Mouse (Mus musculus) kidney, postnatal 0 days (tissue): ENCODE measurements around the gene Cadps2. TPM values are rescaled to one million over a fixed set of nuclear protein-coding genes. Genes with fewer than 3 reads are reported as not detected.

Source experiments
- ATAC-seq: fragments of 200-750 bp; cut with Nextera tagmentation; replicated peaks from 2 replicates; pipeline ENCODE4 v1.8.0; 2017; ENCODE audit warnings: low read depth, moderate number of reproducible peaks, moderate TSS enrichment, moderate library complexity; ENCODE audit not compliant: low FRiP score
- DNase-seq: peaks from one replicate; pipeline ENCODE4 v3.0.0-alpha.2; 2016; ENCODE audit warnings: low spot score
- H3K27ac ChIP-seq: fragments of 300-500 bp; sonication (generic); 2 replicates; pipeline ENCODE4 v1.5.1; 2014; ENCODE audit warnings: mild to moderate bottlenecking
- H3K27me3 ChIP-seq: fragments of 300-500 bp; sonication (generic); 2 replicates; pipeline ENCODE4 v1.6.1; 2014; ENCODE audit warnings: low read length, mixed read lengths; ENCODE audit not compliant: insufficient read depth
- H3K36me3 ChIP-seq: fragments of 300-500 bp; sonication (generic); 2 replicates; pipeline ENCODE4 v1.6.1; 2014; ENCODE audit warnings: low read length, mixed read lengths; ENCODE audit not compliant: insufficient read depth
- H3K4me1 ChIP-seq: fragments of 300-500 bp; sonication (generic); replicated peaks from 2 replicates; pipeline ENCODE4 v1.6.1; 2014; ENCODE audit warnings: antibody characterized with exemption, low read length, mixed read lengths; ENCODE audit not compliant: insufficient read depth
- H3K4me2 ChIP-seq: fragments of 300-500 bp; sonication (generic); 2 replicates; pipeline ENCODE4 v1.6.1; 2014; ENCODE audit warnings: mild to moderate bottlenecking, low read length, moderate library complexity, mixed read lengths
- H3K4me3 ChIP-seq: fragments of 300-500 bp; sonication (generic); replicated peaks from 2 replicates; pipeline ENCODE4 v1.5.1; 2014; ENCODE audit warnings: low read depth, low read length
- H3K9ac ChIP-seq: fragments of 300-500 bp; sonication (generic); 2 replicates; pipeline ENCODE4 v1.6.1; 2014; ENCODE audit warnings: low read depth, low read length
- H3K9me3 ChIP-seq: fragments of 300-500 bp; sonication (generic); replicated peaks from 2 replicates; pipeline ENCODE4 v1.6.1; 2016; ENCODE audit warnings: low read length, inconsistent platforms, mixed read lengths
- CTCF ChIP-seq: IDR thresholded peaks from 2 replicates; pipeline ENCODE4 v1.5.1; 2016; ENCODE audit warnings: antibody characterized with exemption, low read depth, mild to moderate bottlenecking, moderate library complexity
- WGBS: fragments of 180-500 bp; shearing (Covaris S2); extraction: QIAGEN DNeasy Blood & Tissue Kit; methylation state at CpG from one replicate; pipeline ENCODE4 v1.1.7; 2014; 5-methylcytosine and 5-hydroxymethylcytosine counted together
- polyA plus RNA-seq: library from polyadenylated mRNA; unstranded; fragments of >200 nt; fragmentation: Nextera tagmentation; extraction: Ambion mirVana; gene quantifications from 2 replicates; pipeline ENCODE4 v1.2.1, GENCODE M21; 2015

Cadps2 gene
- polyA plus RNA-seq, 1 experiment from 2014 or later, result 10.1 TPM

GRCm38 (mm10) chr6:23245121-23245520 is 594.1 kb downstream of the Cadps2 start:
- H3K36me3 ChIP-seq, result no peaks in the 10 kb centered on the region
- TF ChIP-seq CTCF, result no peak
- no peak overlapping the region for H3K27ac ChIP-seq
- no peak overlapping the region for H3K4me2 ChIP-seq
- DNase-seq (no peak), ATAC-seq (no peak)
- H3K9ac ChIP-seq, result no peak overlapping the region
- no peaks in the 10 kb centered on the region for H3K9me3 ChIP-seq
- H3K27me3 ChIP-seq, result peaks cover 86% of the 10 kb centered on the region
- H3K4me1 ChIP-seq, result peaks cover 9% of the 10 kb centered on the region; the same call in 1 of the 2 replicates
- no peak overlapping the region for H3K4me3 ChIP-seq
- WGBS, result 14% methylated on average over 9 of the region's 9 CpGs

- no peak for ATAC-seq
Measured at GRCm38 (mm10) chr6:23243821-23244760, 595.1 kb downstream of the Cadps2 start.

More at GRCm38 (mm10) chr6:23243821-23244760, 595.1 kb downstream of the Cadps2 start:
- Histone ChIP-seq H3K4me2 (no peak overlapping the region), H3K27ac (no peak overlapping the region), H3K36me3 (no peaks in the 10 kb centered on the region), H3K9ac (no peak overlapping the region), H3K9me3 (no peaks in the 10 kb centered on the region), H3K27me3 (peaks cover 75% of the 10 kb centered on the region), H3K4me1 (peaks cover 9% of the 10 kb centered on the region; the same call in 1 of the 2 replicates), H3K4me3 (no peak overlapping the region)
- no peak for TF ChIP-seq CTCF
- 1% methylated on average over 15 of the region's 15 CpGs for WGBS
- DNase-seq, result no peak

Other genes with a start within 250 kb of the Cadps2 start
- not detected in 2 replicates for gene Rnf133, start 189.1 kb downstream of the Cadps2 start, polyA plus RNA-seq
- gene Rnf148, start 184.3 kb downstream of the Cadps2 start, polyA plus RNA-seq, result not detected in 2 replicates
- gene Tas2r118, start 130.6 kb upstream of the Cadps2 start, polyA plus RNA-seq, result not detected in 2 replicates